Mouse (Mus musculus): ENCODE data around the gene Pdcd1. TPM values are rescaled to one million over a fixed set of nuclear protein-coding genes. Genes with fewer than 3 reads are reported as not detected.
A peak's percentile ranks its signal among the peaks of the same experiment; 100 is the strongest.
"Not testable (repeated sequence)": the region's sequence is repeated elsewhere in the genome, so short reads cannot be mapped to it uniquely, and the experiment has no call there.

Pdcd1 gene
- total RNA-seq, 2 experiments from 2014 or later = 0.19 to 0.94 TPM

- peak; percentile 91 for ATAC-seq (replicated peaks; ENCODE audit: low FRiP score, low TSS enrichment, poor library complexity, severe bottlenecking)
These were observed 17.2 kb downstream of the Pdcd1 start for GRCm38 (mm10) chr1:94034984-94035743.

DNA sequence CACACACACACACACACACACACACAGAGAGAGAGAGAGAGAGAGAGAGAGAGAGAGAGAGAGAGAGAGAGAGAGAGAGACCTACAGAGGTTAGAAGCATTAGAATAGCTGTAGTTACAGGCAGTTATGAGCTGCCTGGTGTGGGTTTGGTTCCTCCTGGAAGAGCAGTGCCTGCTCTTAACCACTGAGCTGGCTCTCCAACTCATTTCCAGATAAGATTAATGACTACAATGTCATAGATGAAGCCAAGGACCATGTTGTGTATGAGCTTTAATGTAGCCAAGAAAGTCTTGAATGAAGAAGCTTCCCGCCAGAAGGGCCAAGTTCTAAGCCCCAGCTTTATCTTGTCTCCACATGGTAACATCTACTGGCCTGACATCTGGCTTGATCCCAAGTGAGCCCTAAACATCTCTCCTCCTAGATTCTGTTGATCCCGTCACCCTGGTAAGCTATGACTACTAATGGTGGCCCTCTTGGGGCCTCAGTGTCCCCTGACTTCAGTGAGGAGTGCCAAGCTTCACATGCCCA is 19.2 kb downstream of the Pdcd1 start:
- peak; percentile 17; the same call in 1 of the 2 replicates for ATAC-seq (replicated peaks; ENCODE audit: low FRiP score, low TSS enrichment, poor library complexity, severe bottlenecking)

DNA sequence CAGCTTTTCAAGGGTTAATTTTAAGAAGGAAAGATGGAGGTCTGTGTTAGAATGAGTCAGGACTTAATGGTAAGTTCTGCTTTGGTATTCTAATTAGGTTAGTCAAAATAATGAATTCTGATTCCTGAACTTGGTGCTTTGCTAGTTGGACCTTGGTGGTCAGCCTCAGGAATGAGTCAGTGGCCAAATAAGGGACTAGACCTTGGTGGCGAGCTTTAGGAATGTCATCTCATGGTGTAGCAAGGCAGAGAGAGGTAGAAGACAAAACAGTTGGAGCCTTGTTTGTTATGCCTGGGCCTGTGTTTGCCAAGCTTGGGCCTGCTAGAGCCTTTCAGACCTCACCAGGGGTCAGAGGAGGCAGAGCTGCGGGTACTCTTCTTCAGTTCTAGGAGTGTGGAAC is 23.6 kb downstream of the Pdcd1 start:
- no peak for ATAC-seq (replicated peaks; ENCODE audit: low FRiP score, low TSS enrichment, poor library complexity, severe bottlenecking)

- no peak for ATAC-seq (replicated peaks; ENCODE audit: low FRiP score, low TSS enrichment, poor library complexity, severe bottlenecking)
These were observed 24.7 kb downstream of the Pdcd1 start for GRCm38 (mm10) chr1:94027506-94028108.

GRCm38 (mm10) chr1:94020151-94020550 is 32.2 kb downstream of the Pdcd1 start, which contains the start of gene Neu4:
Neu4 (plus strand) TSS chr1:94020451.
- no peak for ATAC-seq (replicated peaks; ENCODE audit: low FRiP score, low TSS enrichment, poor library complexity, severe bottlenecking)

GRCm38 (mm10) chr1:94011643-94012042 is 40.7 kb downstream of the Pdcd1 start:
- ATAC-seq (replicated peaks; ENCODE audit: low FRiP score, low TSS enrichment, poor library complexity, severe bottlenecking) = no peak

DNA sequence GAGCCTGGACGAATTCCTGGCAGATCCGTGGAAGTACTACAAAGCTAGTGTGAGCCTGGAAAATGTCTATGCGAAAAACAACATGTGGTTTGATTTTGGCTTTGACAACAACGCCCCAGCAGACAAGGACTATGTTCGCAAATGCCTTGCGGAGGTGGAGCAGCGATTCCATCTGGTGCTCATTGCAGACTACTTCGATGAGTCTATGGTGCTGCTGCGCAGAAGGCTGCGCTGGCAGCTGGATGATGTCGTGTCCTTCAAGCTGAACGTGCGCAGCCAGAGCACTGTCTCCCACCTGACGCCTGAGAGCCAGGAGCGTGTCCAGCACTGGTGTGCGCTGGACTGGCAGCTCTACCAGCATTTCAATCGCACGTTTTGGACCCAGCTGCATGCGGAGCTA is 43.5 kb downstream of the Pdcd1 start:
- not testable (repeated sequence) for ATAC-seq (replicated peaks; ENCODE audit: low FRiP score, low TSS enrichment, poor library complexity, severe bottlenecking)

DNA sequence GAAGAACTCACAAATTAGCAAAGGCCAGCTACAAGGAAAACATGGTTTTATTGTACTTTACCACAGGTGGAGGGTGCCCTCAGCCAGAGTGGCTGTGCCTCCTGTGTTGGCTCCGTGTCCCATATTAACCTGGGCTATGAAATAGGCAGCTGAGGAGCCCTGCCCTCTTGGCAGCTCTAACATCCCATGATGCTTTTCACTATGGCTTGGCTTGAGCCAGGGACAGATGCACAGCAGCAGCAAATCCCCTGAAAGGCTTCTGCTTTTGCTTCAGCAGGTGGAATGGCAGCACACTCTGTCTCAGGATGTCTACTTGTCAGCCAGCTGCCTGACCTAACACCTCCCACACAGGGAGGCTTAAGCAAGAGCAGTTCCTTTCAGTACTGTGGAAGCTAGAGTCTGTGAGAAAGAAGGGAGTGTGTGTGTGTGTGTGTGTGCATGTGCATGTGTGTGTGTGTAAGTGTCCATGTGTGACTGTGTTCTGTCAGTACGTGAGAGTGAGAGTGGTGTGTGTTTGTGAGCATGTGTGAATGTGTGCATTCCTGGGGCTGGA is 46.3 kb downstream of the Pdcd1 start:
- ATAC-seq (replicated peaks; ENCODE audit: low FRiP score, low TSS enrichment, poor library complexity, severe bottlenecking) = not testable (repeated sequence)

DNA sequence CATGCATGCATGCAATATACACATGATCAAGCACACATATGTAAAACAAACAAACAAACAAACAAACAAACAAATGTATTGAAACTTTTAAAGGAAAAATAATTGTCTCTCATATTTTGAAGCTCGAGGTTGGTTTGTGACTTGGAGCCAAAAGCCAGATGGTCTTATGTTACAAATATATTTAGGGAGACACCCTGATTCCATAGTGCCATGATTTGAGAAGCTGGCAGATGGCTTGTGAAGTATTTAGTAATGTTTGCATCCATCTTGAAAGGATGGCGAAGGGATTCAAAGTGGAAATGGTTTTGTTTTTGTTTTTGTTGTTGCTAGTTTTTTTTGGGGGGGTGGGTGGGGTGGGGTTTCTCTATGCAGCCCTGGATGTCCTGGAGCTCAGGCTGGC is 51.3 kb downstream of the Pdcd1 start:
- no peak for ATAC-seq (replicated peaks; ENCODE audit: low FRiP score, low TSS enrichment, poor library complexity, severe bottlenecking)

DNA sequence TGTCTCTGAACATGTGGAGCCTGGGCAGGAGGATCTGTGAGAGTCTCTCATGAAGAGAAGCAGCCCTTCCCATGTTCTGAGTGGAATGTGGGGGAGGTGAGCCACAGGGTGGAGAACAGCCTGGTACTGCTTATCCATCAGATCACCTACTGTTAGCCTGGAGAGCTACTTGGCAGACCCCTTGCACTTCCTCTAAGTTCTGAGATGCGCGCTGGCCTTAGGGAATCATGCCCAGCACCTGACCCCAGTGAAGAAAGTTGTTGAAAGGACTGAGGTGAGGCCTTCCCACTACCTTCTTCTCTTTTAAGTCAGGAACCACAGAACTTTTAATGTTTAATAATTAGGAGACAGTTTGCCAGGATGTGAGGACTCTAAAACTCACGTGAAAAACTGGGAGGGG is 60.9 kb downstream of the Pdcd1 start:
- peak; percentile 20; the same call in 1 of the 2 replicates for ATAC-seq (replicated peaks; ENCODE audit: low FRiP score, low TSS enrichment, poor library complexity, severe bottlenecking)

DNA sequence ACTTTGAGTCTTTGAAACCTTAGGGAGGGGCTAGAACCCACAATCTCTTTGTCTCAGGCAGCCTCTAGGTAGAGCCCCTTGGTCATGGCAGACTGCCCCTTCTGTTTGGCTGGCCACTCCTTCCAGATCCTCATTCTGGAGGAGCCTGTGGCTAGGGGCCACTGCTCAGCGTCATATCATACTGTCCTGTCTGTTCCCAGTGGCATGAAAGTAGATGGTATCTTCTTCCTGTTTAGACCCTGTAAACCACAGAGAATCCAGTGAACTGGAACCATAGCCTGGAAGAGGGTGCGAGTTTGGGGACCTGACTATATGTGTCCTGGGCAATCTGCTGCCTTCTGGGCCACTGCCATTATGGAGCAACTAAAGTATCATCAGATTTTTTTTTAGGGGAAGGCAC is 61.3 kb downstream of the Pdcd1 start:
- ATAC-seq (replicated peaks; ENCODE audit: low FRiP score, low TSS enrichment, poor library complexity, severe bottlenecking) = peak; percentile 43

GRCm38 (mm10) chr1:93990209-93990608 is 62.1 kb downstream of the Pdcd1 start, which contains the start of gene Gal3st2c:
Gal3st2c (plus strand) TSS chr1:93990509.
- not testable (repeated sequence) for ATAC-seq (replicated peaks; ENCODE audit: low FRiP score, low TSS enrichment, poor library complexity, severe bottlenecking)

DNA sequence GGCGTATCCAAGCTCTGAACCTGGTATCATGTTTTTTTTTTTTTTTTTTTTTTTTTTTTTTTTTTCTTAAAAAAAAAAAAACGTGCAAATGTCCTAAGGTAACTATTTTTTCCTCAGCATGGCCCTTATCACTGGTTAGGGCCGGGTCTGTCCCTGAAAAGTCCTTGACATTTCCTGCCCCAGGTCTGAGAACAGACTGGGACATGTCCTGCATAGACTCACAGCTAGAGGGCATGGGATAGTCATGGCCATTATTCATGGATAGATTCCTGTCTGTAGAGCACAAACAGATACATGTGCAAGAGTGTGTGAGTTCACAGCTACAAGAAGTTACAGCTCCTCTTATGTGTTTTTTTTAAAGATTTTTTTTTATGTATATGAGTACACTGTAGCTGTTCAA is 63.6 kb downstream of the Pdcd1 start:
- ATAC-seq (replicated peaks; ENCODE audit: low FRiP score, low TSS enrichment, poor library complexity, severe bottlenecking) = no peak

Other genes starting within 250 kb of the Pdcd1 start
- gene Ing5, start 248.6 kb downstream of the Pdcd1 start, total RNA-seq (2014; fragmentation: Nextera tagmentation) = 17.9 and 18.0 TPM in 2 replicates
- gene Ing5, start 248.6 kb downstream of the Pdcd1 start, total RNA-seq (2017) = 44.7 and 53.8 TPM in 2 replicates
- gene D2hgdh, start 227.6 kb downstream of the Pdcd1 start, total RNA-seq (2014; fragmentation: Nextera tagmentation) = 13.4 and 22.1 TPM in 2 replicates
- 18.1 and 21.8 TPM in 2 replicates for gene D2hgdh, start 227.6 kb downstream of the Pdcd1 start, total RNA-seq (2017)
- gene Gal3st2, start 191.2 kb downstream of the Pdcd1 start, total RNA-seq (2014; fragmentation: Nextera tagmentation) = not detected in 2 replicates
- gene Gal3st2, start 191.2 kb downstream of the Pdcd1 start, total RNA-seq (2017) = not detected in 2 replicates
- not detected in 2 replicates for gene Gal3st2b, start 134.2 kb downstream of the Pdcd1 start, total RNA-seq (2014; fragmentation: Nextera tagmentation)
- gene Gal3st2b, start 134.2 kb downstream of the Pdcd1 start, total RNA-seq (2017) = not detected in 2 replicates
- gene Gal3st2c, start 62.0 kb downstream of the Pdcd1 start, total RNA-seq (2014; fragmentation: Nextera tagmentation) = not detected in 2 replicates
- not detected in 2 replicates for gene Gal3st2c, start 62.0 kb downstream of the Pdcd1 start, total RNA-seq (2017)
- not detected in 2 replicates for gene Neu4, start 32.1 kb downstream of the Pdcd1 start, total RNA-seq (2014; fragmentation: Nextera tagmentation)
- not detected in 2 replicates for gene Neu4, start 32.1 kb downstream of the Pdcd1 start, total RNA-seq (2017)

Data from megakaryocyte-erythroid progenitor cell, adult 5-6 weeks (primary cell).